Mouse (Mus musculus) kidney, adult 2 months (tissue): Measurements from ENCODE around the gene Fbxl15.

Experiments
- CTCF ChIP-seq: fragments of 200-500 bp; conservative IDR thresholded peaks from 2 replicates; pipeline ENCODE4 v1.5.1; 2011; ENCODE audit warnings: low read depth, mild to moderate bottlenecking, control low read depth, low read length, moderate library complexity, mixed read lengths; ENCODE audit not compliant: insufficient read depth, insufficient read length
- POLR2A ChIP-seq: fragments of 200-500 bp; IDR thresholded peaks from one replicate; pipeline ENCODE4 v1.6.1; 2011; ENCODE audit warnings: low read depth, low read length, control low read depth

DNA sequence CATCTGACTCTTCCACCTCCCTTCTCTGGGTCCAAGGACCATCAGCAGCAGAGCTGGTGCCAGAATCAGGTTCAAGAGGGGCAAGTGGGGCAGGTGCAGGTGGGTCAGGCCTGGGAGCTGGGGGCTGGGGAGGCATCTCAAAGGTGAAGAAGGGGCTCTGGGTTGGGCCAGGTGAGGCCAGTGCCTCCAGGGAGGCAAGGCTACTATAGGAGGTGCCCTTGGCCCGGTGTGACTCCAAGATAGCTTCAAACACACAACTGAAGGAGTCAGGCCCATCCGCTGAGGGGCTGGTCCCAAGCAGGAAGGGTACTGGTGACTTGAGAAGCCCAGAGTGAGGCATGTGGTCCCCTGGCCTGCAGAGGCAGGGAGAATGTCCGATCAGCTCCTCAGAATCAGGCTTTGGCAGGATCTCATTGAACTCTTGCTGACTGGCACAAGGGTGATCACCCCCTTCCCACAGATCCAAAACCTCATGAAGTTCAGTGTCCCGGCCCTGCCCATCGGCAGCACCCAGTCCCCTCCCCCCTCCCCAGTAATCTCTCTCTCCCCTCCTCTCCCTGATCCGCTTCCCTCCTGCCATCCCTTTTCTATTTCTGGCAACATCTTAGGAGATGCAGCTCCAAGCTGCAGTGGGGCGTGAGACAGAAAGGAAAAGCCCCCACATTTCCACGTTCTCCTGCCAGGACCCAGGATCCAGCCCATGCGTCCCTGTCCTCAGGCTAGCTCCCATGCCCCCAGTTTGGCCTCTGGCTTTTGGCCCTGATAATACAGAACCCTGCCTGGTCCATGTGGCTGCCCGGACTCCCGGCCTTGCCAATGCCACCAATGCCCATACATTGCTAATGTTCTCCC lies 5.6 kb upstream of the Fbxl15 start:
- TF ChIP-seq POLR2A, result no peak
- TF ChIP-seq CTCF, result no peak
